Mouse (Mus musculus) R1 (cell line): Measurements from ENCODE around the gene Abcc8.
A peak's percentile ranks its signal among the peaks of the same experiment; 100 is the strongest.

ENCODE experiments used
- DNase-seq: peaks from one replicate; pipeline ENCODE4 v3.0.0-alpha.2; 2018; ENCODE audit warnings: low read depth, low spot score

Gene Abcc8

DNA sequence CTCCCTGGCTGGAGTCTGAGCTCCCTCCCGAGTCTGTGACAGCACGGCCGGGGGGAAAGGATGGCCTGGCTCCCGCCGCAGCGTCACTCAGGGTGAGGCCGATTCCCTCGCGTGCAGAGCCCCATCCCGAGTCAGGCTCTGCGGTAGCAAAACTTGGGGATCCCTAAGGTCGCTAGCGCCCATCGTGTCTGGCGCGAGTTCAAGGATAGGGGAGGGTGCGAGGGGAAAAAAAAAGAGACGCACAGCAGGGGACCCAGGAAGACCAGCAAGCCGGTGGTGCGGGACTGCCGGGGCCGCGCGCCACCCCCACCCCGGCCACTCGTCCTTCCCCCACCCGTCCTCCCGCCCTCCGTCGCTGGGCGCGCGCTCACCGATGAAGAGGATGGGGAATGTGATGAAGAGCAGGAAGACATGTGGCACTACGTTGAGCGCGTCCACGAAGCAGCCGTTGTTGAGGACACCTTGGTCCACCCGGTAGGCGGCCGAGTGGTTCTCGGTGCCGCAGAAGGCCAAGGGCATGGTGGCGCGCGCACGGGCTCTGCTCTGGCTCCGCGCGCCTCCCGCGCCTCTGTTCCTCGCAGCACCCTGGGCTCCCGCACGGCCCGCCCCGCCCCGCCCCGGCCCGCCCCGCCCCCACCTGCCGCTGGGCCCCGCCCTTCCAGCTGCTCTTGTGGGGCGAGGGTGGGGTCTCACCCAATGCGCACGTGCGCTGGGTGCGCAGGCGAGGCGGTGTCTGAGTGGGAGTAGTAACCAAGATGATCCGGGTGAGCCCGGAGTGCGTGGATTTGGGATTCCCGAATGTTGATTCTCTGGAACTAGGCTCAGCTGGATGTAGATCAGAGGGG lies at the start of gene Abcc8:
Gene Abcc8 (minus strand): TSS at position 603 of the 845 bp plus-strand sequence.
- peak; percentile 41 for DNase-seq

DNA sequence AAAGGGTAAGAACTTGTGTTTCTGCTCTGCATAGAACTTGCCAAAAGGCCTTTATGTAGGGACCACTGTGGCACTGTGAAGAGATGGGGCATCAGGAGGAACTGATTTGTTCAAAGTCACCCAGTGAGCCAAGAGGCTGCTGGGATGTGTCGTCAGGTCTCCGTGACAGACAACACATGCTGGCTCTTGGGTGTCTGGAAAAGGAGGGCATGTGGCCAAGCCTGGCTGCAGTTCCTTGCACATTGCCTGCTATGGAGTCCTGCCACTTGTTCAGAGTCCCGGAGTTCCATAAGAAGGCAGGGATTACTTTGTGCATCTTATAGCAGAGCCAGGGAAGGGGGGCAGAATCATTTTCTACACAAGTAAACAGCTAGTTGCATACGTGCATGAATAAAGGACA lies 47.1 kb upstream of the Abcc8 start:
- no peak for DNase-seq

DNA sequence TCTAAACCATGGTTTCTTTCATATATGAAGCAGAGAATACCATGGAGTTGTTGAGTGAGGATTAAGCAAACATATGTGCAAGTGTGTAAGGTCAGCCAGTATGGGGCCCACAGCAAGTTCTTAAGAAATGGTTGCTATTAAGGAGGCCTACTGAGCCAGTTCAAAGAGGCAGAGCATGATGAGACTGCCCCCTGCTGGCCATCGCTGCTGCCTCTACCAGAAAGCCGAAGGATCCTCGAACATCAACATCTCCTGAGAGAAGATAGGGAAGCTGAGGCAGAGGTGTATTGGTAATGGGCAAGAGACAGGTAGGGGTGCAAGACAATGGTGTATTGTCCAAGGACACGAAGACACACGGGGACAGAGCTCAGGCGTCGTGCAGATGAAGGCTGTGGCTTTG lies 46.4 kb upstream of the Abcc8 start:
- peak; percentile 35 for DNase-seq

DNA sequence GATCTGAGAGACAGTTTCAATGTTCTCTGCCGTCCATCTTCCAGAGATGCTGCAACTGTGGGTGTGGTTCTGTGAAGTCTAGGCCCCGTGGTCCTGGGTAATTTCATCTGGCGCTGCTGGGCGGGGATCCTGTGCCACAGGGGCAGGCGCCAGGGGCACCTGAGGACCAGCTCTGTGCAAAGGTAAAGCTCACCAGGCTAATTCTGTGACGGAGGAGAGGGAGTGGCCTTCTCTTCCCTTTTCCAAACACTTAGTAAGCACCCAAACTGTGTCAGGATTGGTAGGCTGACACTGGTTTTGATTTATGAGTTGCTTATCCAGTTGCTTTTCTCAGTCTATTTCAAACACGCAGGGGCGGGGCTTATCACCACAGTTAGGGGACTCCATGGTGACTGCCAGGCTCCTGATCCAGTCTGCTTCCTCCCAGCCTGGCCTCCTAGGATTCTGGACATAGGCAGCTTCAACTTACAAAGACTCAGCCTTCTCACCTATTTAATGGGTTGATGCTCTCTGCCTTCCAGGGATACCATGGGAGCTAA lies 40.8 kb upstream of the Abcc8 start:
- no peak for DNase-seq

DNA sequence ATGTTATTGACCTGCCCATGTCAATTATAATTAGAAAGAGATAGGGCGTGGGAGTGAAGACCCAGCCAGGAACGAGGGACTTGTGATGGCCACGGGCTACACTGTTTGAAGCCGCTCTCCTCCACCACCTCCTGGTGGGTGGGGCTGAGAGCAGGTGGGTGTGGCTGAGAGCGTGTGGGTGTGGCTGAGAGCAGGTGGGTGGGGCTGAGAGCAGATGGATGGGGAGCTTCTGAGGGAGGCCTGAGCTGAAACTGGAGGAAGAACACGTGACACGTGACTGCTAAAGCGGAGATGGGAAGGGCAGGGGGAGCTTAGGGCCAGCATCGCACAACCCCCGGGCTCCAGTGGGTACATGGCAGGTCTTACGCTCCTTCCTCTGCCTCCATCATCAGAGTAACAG lies 38.6 kb upstream of the Abcc8 start:
- DNase-seq: peak; percentile 52

DNA sequence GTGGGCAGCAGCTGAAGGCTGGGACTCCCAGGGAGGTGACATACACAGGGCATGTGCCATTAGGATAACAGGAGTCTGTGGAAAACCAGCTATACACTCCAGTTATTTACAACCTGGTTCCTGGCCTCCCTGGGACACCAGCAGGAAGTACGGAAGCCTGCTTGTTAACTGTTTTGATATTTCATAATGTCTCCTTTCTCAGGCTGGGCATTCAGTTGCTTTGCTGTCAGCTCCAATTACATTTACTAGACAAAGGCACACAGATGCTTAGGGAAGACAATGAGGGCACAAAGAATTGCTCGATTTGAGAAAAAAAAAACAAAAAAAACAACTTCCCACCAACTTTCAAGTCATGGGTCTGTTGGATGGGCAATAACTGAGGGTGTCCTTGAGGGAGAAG lies 36.6 kb upstream of the Abcc8 start:
- DNase-seq: no peak

DNA sequence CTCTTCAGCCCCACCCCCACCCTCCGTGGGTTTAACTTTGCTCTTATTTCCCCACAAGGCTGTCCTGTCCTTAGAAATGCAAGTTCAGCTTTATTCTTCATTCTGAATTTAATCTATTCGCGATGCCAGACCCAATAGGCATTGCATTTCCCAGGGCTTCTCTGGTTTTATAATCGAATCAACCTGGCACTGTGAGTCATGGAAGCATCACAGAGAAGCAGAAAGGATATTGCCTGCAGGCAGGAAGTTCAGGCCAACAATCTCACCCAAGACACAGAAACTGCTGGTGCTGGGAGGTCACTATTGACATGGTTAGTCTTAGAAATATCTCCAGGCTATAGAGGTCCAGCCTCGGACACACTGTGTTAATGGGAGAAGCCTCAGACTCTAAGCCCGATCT lies 30.4 kb upstream of the Abcc8 start:
- DNase-seq: no peak

- DNase-seq: no peak
These were observed 28.3 kb upstream of the Abcc8 start for GRCm38 (mm10) chr7:46208131-46208530.

DNA sequence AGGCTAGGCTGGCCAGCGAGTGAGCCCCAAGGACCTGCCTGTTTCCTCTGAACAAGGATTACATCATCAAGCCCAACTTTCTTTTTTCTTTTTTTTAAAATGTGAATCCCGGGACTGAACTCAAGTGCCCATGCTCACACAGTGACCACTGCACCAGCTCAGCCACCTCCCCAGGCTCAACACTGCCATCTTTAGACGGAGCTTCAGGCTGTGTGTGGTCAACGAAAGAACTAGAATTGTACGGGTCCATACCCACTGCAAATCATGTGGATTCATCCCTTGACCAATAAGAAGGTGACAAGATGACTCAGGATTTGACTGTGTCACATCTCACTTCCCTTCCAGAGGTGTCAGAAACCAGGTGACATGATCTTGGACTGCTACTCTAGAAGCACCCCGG lies 24.9 kb upstream of the Abcc8 start:
- DNase-seq: no peak

DNA sequence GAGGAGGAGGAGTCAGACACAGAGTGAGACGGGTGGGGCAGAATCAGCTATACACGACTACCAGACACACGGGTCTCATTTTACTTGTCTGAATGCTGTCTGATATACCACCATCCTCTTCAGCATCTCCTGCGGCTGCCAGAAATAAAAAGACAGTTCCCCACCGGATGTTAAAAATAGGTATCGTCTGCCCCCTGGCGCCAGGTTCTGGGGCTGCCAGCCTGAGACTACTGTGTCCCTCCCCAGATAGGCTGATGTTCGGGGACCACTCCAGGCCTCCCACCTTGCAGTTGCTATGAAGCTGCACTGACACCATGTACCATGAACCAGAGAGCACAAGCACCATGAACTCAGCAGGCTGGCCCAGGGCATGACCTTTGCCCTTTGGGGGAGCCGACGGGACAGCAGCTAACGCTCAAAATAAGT lies 24.2 kb upstream of the Abcc8 start:
- peak; percentile 36 for DNase-seq

DNA sequence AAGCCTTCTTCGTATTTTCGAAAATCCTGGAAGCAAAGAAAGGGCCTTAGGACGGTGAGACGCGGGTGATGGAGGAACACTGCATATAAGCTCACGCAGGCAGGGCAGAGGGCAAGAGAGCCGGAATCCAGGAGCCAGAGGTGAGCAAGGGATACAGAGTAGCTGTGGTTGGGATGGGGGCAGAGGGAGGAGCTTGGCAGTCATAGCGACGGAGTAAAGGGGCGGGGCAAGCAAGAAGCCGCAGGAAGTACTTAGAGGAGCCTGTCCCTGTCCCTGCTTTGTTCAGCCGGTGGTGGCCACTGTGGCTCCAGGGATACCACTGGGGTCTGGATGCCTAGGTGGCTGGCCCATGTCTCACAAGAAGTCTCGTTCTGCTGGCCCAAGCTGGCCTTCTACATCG lies 21.8 kb upstream of the Abcc8 start:
- DNase-seq: peak; percentile 60

DNA sequence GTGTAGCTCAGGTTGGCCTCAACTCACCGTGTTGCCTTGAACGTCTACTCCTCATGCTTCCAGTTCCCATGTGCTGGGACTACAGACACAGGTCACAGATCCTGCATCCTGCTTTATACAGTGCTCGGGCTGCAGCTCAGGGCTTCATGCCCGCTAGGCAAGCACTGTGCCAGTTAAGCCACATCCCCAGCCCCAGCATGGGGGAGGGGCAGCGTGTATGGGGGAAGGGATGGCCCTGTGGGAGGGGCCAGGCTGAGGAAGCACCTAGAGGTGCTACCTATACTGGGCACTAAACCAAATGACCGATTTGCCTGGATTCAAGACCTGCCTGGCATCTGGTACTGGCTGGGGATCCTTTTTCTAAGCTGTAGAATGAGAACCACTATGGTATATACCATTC lies 20.2 kb upstream of the Abcc8 start:
- no peak for DNase-seq

DNA sequence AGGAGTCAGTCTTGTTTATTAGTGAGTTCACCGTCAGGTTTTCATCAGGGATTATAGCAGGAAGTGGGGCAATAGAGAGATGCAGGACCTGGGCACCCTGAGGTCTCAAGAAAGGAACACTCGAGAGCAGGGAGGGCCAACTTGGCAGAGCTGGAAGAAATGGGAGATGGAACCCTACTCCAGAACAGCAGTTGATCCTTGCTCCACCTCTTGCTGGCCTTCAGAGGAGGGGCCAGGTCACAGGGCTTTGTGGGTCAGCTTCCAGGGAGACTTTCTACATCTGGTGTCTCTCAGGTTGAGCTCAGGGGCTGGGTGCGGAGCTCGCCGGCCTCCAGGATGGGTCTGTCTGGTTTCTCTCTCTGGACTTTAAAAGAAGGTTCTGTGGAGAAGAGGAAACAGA lies 15.5 kb upstream of the Abcc8 start:
- DNase-seq: no peak

DNA sequence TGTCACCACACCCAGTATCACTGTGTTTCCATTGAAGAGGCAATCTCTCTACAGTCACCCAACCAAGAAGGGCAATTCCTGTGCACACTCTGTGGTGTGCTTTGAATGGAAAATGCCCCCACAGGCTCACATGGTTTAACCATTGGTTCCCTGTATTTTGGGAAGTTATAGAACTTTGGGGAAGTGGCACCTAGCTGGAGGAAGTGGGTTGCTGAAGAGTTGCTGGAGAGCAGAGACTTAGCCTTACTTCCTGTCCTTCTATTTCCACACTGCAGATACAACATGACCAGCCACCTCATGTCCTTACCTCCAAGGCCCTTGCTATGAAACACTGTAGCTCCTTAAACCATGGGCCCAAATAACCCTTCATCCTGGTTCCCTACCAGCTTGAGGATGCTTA lies 4.4 kb upstream of the Abcc8 start:
- DNase-seq: no peak

DNA sequence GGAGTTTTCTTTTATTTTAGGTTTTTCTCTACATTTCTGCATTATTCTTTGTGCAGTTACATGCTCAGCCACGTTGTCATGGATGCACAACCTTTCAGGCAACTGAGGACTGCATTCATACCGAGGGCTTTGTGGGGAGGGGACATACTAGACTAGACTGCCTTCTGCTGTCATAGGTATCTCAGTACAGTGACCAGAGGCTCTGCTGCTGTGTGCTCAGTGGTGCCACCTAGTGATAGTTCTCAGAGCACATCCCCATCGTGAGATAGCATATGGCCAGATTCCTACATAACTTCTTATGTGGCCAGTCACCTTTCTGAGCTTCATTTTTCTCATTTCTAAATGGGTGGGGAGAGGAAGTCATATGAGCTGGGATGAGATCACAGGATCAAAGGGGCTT lies 1.8 kb upstream of the Abcc8 start:
- peak; percentile 60 for DNase-seq

DNA sequence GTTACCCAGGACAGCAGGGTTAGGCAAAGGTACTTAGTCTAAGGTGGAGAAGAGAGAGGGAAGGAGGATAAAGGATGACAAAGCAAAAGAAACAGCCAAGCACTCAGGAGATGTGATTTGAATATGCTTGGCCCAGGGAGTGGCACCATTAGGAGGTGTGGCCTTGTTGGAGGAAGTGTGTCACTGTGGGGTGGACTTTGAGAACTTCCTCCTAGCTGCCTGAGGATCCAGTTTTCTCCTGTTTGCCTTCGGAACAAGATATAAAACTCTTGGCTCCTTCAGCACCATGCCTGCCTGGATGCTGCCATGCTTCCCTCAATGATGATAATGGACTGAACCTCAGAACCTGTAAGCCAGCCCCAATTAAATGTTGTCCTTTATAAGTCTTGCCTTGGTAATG lies 10.9 kb downstream of the Abcc8 start:
- peak; percentile 4 for DNase-seq

GRCm38 (mm10) chr7:46168402-46168801 lies 11.4 kb downstream of the Abcc8 start:
- no peak for DNase-seq

GRCm38 (mm10) chr7:46167901-46168300 lies 11.9 kb downstream of the Abcc8 start:
- no peak for DNase-seq

DNA sequence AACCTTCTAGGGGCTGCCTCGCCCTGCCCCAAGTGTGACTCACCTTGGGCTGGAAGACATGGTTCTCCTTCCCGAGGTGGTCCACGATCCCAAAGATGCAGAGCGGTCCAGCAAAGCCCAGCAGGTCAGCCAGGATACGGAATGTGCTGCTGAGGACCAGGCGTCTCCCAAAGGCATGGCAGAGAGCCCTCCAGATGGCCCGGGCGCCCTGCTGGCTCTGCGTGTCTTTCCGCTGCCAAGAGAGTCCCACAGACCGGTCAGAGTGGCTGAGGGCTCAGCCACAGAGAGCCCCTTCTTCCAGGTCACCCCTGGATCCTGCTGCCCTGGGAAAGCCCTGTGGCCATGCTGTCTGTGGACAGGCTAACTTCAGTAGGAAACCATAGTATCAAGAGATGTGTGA lies 14.0 kb downstream of the Abcc8 start:
- DNase-seq: no peak

DNA sequence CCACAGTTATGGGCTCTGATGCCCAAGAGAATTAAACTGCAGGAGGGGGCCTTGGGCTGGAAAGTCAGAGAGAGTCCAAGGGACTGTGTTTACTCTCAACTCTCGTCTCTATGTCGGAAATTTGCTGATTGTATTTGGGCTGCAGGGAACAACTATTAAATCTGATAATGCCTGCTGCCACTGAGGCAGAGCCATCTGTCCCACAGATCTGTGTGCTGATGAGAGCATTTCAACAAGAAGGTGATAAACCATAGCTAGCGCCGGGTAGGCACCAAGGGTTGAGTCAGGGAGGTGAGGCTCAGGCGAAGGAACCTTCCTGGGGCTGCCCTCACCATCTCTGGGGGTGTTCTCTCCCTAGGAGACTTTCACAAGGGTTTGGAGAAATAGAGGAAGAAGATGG lies 17.1 kb downstream of the Abcc8 start:
- DNase-seq: no peak

DNA sequence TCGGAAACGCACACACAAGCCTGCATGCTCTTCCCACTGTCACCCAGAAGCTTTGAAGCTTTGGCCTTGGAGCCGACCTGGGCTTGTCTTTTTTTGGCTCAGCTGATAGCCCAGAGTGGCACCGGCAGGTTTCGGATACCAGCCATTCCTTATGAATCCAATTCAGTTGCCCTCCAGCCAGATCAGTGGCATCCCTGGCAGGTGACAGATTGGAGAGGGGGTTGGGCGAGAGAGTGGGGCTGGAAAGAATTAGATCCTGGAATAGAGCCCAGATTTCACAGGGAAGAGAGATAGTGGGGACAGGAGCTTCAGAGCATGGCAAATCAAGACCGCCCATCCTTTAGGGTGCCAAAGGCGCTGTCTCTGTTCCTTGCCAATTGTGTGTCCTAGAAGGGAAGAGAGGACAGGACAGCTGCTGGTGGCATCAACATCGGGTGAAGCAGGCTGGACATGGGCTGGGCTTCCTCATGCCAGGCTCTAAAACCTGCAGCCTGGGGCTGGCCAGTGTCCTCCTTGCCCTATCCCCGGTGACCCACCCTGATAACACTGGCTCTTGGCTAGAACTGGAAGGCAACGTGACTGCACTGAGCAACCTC lies 17.6 kb downstream of the Abcc8 start:
- no peak for DNase-seq

DNA sequence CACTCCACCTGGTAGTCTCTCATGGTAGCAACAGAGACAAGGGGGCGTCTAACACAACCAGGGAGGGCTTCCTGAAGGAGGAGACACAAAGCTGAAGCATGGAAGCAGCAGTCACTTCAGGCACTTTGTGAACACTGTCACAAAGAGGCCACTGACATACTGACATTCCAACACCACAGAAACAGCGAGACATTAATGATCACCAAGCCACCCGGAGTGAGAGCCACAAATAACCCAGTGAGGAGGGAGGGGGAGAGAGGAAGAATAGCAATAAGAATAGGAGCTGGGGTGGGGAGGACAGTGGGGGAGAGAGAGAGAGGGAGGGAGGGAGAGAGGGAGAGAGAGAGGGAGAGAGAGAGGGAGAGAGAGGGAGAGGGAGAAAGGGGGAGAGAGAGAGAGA lies 18.2 kb downstream of the Abcc8 start:
- DNase-seq: no peak

- DNase-seq: no peak
These were observed 22.1 kb downstream of the Abcc8 start for GRCm38 (mm10) chr7:46157746-46158145.
